Mouse (Mus musculus) lung, postnatal 0 days (tissue): Measurements from ENCODE around the gene Atp2c1. TPM values are rescaled to one million over a fixed set of nuclear protein-coding genes. Genes with fewer than 3 reads are reported as not detected.

Experiments used
- ATAC-seq: fragments of 200-750 bp; cut with Nextera tagmentation; 2 replicates; pipeline ENCODE4 v1.8.0; 2017; ENCODE audit warnings: moderate library complexity
- DNase-seq: peaks from one replicate; pipeline ENCODE4 v3.0.0-alpha.2; 2016; ENCODE audit warnings: low spot score
- H3K27ac ChIP-seq: fragments of 300-500 bp; sonication (generic); 2 replicates; pipeline ENCODE4 v1.5.1; 2014; ENCODE audit warnings: antibody characterized with exemption, mild to moderate bottlenecking, low read length, mixed read lengths
- H3K27me3 ChIP-seq: fragments of 300-500 bp; sonication (generic); replicated peaks from 2 replicates; pipeline ENCODE4 v1.6.1; 2014; ENCODE audit warnings: low read length, mixed read lengths; ENCODE audit not compliant: insufficient read depth
- H3K36me3 ChIP-seq: fragments of 300-500 bp; sonication (generic); 2 replicates; pipeline ENCODE4 v1.6.1; 2014; ENCODE audit warnings: low read length, mixed read lengths; ENCODE audit not compliant: insufficient read depth
- H3K4me1 ChIP-seq: fragments of 300-500 bp; sonication (generic); 2 replicates; pipeline ENCODE4 v1.6.1; 2014; ENCODE audit warnings: antibody characterized with exemption, low read depth, low read length, mixed read lengths; ENCODE audit not compliant: insufficient read depth
- H3K4me2 ChIP-seq: fragments of 300-500 bp; sonication (generic); replicated peaks from 2 replicates; pipeline ENCODE4 v1.6.1; 2014; ENCODE audit warnings: low read depth, mild to moderate bottlenecking, low read length, moderate library complexity, mixed read lengths
- H3K4me3 ChIP-seq: fragments of 300-500 bp; sonication (generic); 2 replicates; pipeline ENCODE4 v1.5.1; 2014; ENCODE audit warnings: low read depth, low read length
- H3K9ac ChIP-seq: fragments of 300-500 bp; sonication (generic); replicated peaks from 2 replicates; pipeline ENCODE4 v1.6.1; 2014; ENCODE audit warnings: low read depth, mild to moderate bottlenecking
- H3K9me3 ChIP-seq: fragments of 300-500 bp; sonication (generic); 2 replicates; pipeline ENCODE4 v1.6.1; 2016; ENCODE audit warnings: low read length, mixed read lengths
- CTCF ChIP-seq: IDR thresholded peaks from 2 replicates; pipeline ENCODE4 v1.5.1; 2016; ENCODE audit warnings: antibody characterized with exemption, mild to moderate bottlenecking
- EP300 ChIP-seq: IDR thresholded peaks from 2 replicates; pipeline ENCODE4 v1.6.1; 2016; ENCODE audit warnings: antibody characterized with exemption, mild to moderate bottlenecking, control low read depth
- WGBS: fragments of 180-500 bp; shearing (Covaris S2); extraction: QIAGEN DNeasy Blood & Tissue Kit; methylation state at CpG from one replicate; pipeline ENCODE4 v1.1.7; 2014; 5-methylcytosine and 5-hydroxymethylcytosine counted together
- polyA plus RNA-seq: library from polyadenylated mRNA; unstranded; fragments of >200 nt; fragmentation: Nextera tagmentation; extraction: Ambion mirVana; gene quantifications from 2 replicates; pipeline ENCODE4 v1.2.1, GENCODE M21; 2015

Gene Atp2c1
- polyA plus RNA-seq, 1 experiment from 2014 or later = 47.8 TPM

DNA sequence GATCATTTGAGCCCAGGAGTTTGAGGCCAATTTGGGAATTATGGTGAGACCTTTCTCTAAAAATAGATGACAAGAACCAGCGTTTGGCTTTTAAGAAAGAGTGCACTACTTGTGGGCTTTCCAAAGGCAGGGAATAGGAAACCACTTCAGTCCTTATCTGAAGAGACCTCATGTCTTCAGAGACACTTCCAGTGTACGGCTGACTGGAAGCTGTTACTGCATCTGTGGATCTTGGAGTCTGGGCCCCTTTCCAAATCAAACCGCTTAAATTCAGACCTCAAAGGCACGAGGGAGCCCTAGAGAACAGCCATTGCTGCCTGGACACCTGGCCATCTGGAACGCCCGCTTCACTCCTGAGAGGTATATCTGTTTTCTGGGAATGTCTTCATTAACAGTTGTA, 22.0 kb upstream of the Atp2c1 start:
- 34% methylated on average over 6 of the region's 6 CpGs for WGBS
- Histone ChIP-seq H3K36me3 (no peaks in the 10 kb centered on the region), H3K4me2 (no peak overlapping the region)

DNA sequence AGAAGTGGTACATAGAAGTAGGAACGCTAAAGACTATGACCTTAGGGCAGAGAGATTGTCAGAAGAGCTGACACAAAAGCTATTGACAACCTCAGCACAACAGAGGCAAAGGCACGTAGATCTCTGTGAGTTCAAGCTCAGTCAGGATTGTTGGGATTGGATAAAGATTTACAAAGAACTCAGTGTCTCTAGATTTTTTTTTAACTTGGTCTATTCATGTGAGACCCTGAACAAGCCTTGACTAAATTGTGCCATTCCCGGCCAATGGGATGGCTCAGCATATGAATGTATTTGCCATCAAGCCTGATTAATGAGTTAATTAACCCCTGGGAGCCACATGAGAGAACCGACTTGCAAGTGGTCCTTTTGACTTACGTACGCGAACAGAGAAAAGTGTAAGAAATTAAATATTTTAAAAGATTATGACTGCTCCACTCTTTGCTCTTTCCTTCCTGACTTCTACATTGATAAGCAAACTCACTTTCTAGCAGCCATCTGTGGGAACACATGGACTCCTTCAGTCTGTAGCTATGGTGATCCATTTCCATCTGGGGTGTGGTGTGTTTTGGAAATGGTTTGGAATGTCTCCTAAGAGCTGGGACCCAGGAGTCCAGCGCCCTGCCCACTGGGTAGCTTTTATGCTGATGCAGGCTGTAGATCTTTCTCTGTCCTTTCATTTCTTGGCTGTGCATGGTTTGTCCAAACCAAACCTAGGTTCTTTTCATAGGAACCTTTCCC, 17.1 kb upstream of the Atp2c1 start:
- Histone ChIP-seq H3K4me1 (no peaks in the 10 kb centered on the region), H3K27ac (no peak overlapping the region), H3K36me3 (no peaks in the 10 kb centered on the region), H3K27me3 (no peaks in the 10 kb centered on the region), H3K9me3 (no peaks in the 10 kb centered on the region), H3K4me3 (no peak overlapping the region), H3K9ac (no peak overlapping the region), H3K4me2 (no peak overlapping the region)
- ATAC-seq = no peak
- 75% methylated on average over 8 of the region's 8 CpGs for WGBS
- TF ChIP-seq EP300 = no peak
- DNase-seq = no peak

More for the DNA sequence above, 22.0 kb upstream of the Atp2c1 start:
- Histone ChIP-seq H3K27me3 (no peaks in the 10 kb centered on the region), H3K27ac (no peak overlapping the region), H3K4me3 (no peak overlapping the region), H3K9me3 (no peaks in the 10 kb centered on the region), H3K4me1 (no peaks in the 10 kb centered on the region), H3K9ac (no peak overlapping the region)
- no peak for ATAC-seq
- TF ChIP-seq EP300 (no peak), CTCF (no peak)
- no peak for DNase-seq

DNA sequence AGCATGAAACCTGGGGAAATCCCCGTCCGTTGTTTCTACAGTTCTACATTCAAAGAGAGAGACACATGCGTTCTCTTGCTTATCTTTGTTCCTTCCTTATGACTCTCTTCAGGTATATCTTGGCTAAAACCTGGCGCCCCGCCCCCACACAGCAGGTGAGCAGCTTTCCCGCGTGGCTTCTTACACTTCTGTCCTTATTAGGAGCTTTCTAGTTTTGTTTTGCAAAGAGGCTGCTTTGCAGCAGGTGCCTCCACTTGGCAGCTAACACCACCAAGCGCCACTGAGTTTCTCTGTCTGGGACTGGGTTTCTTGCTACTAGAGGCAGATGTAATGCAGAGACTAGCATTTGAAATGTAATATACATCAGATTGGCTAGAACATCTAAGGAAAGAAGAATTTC, 10.4 kb upstream of the Atp2c1 start:
- no peaks in the 10 kb centered on the region for H3K36me3 ChIP-seq
- H3K4me2 ChIP-seq = no peak overlapping the region
- H3K27ac ChIP-seq = no peak overlapping the region
- no peak for TF ChIP-seq EP300
- no peak overlapping the region for H3K9ac ChIP-seq
- ATAC-seq = no peak
- H3K9me3 ChIP-seq = no peaks in the 10 kb centered on the region
- H3K27me3 ChIP-seq = no peaks in the 10 kb centered on the region
- no peak for DNase-seq
- no peak overlapping the region for H3K4me3 ChIP-seq
- H3K4me1 ChIP-seq = no peaks in the 10 kb centered on the region
- WGBS = 37% methylated on average over 8 of the region's 8 CpGs

DNA sequence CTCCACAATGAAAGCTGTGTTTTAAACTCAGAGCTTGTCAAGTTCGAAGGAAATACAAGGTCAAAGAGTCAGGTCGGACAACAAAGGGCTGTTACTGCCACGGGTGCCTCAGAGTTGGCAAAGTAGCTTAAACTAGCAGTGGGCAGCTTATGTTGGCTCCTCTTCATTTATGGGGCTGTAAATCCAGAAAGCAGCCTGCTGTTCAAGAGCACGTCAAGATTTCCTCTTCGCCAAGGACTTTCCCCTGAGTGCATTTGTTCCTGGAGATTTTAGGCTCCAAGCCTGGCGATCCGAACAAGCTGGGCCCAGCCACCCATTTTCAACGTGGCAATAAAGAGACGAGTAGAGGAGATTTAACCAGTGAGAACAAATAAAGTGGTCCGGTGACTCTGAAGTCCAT, 9.8 kb upstream of the Atp2c1 start:
- ATAC-seq (no peak), DNase-seq (no peak)
- H3K9me3 ChIP-seq = no peaks in the 10 kb centered on the region
- 36% methylated on average over 10 of the region's 10 CpGs for WGBS
- no peak overlapping the region for H3K9ac ChIP-seq
- H3K27ac ChIP-seq = no peak overlapping the region
- H3K4me2 ChIP-seq = no peak overlapping the region
- H3K36me3 ChIP-seq = no peaks in the 10 kb centered on the region
- no peaks in the 10 kb centered on the region for H3K4me1 ChIP-seq
- no peaks in the 10 kb centered on the region for H3K27me3 ChIP-seq
- H3K4me3 ChIP-seq = no peak overlapping the region
- TF ChIP-seq EP300 (no peak), CTCF (no peak)

DNA sequence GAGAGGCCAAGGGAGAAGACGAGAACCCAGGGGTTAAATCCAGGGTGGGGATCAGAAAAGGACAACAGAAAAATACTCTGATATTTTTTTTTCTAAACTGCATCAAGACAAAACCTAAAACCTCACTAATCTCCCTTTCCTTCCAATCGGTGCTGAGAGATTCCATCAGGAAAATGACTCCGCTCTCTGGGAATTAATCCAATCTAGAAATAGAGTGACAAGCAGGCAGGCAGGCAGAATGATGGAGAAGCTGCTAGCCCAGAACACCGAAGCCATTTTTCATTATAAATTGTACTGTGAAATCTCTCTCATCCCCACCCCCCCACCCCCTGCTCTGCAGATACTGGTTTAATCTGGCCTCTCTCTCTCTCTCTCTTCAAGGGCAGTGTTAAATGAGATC, 1.8 kb downstream of the Atp2c1 start:
- TF ChIP-seq EP300 (no peak), CTCF (no peak)

DNA sequence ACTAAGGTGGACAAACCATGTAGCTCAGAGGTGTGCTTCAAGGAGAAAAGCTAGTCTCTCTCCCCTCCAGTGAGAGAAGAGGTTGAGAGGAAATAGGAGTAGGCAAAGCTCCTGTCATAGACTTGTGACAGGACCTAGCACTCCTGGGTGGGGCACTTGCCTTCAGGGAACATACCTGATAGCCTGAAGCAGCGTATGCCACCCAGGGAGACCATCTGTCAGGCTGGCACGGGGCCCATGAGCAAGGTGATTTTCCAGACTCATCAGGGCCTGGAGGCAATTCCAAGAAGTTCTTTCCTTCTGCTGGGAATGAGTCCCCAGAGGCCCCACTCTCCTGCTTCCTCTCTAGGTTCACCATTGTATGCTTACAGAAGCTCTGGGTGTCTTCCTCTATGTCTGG, 4.1 kb downstream of the Atp2c1 start:
- Histone ChIP-seq H3K36me3 (no peaks in the 10 kb centered on the region), H3K27me3 (no peaks in the 10 kb centered on the region), H3K9me3 (no peaks in the 10 kb centered on the region), H3K9ac (no peak overlapping the region), H3K27ac (no peak overlapping the region), H3K4me3 (no peak overlapping the region), H3K4me2 (no peak overlapping the region), H3K4me1 (peaks cover 6% of the 10 kb centered on the region; the same call in 1 of the 2 replicates)
- TF ChIP-seq EP300 (no peak), CTCF (no peak)
- 58% methylated on average over 2 of the region's 2 CpGs for WGBS
- ATAC-seq = no peak
- peak; percentile 6 for DNase-seq

More for the DNA sequence above, 1.8 kb downstream of the Atp2c1 start:
- Histone ChIP-seq H3K27me3 (no peaks in the 10 kb centered on the region), H3K9ac (no peak overlapping the region), H3K4me3 (no peak overlapping the region), H3K4me2 (no peak overlapping the region), H3K4me1 (peaks cover 6% of the 10 kb centered on the region; the same call in 1 of the 2 replicates), H3K9me3 (no peaks in the 10 kb centered on the region), H3K36me3 (no peaks in the 10 kb centered on the region), H3K27ac (no peak overlapping the region)
- WGBS = 53% methylated on average over 4 of the region's 4 CpGs
- ATAC-seq (no peak), DNase-seq (no peak)
